Mouse (Mus musculus): ENCODE results near the gene Tdg.

GRCm38 (mm10) chr10:82685440-82685839 lies 55.8 kb downstream of the Tdg start:
- TF ChIP-seq CTCF (IDR thresholded peaks at IDR 0.05; ENCODE audit: low read depth, low read length): no peak
- no peak for TF ChIP-seq POLR2AphosphoS5 (IDR thresholded peaks at IDR 0.05; ENCODE audit: insufficient replicate concordance, low read depth, low read length)
- peak; percentile 47 for TF ChIP-seq TAL1 (conservative IDR thresholded peaks at IDR 0.05; ENCODE audit: low read depth, low read length)
- no peak for TF ChIP-seq GATA2 (IDR thresholded peaks at IDR 0.05; ENCODE audit: borderline replicate concordance, low read depth, low read length)

All from G1E (cell line).